Comparison of ENCODE assay signal across 12 mouse cellular contexts in genomic region chr2:152928219-152928987, GRCm38 (mm10). TPM values are rescaled to one million over a fixed set of nuclear protein-coding genes. Genes with fewer than 3 reads are reported as not detected.
DNase-seq lines count a peak whose midpoint lies in the region; ATAC-seq and TF ChIP-seq lines count a peak whose summit lies in the region.
"Had no signal": no experiment of that assay in that cellular context is flagged by ENCODE, and none has a peak within 500 bp of the region (broad histone marks: within the 10 kb centered on the region; RNA-seq: fewer than 3 reads in every experiment).

No protein-coding gene starts in this region.

- H3K4me3 ChIP-seq in hindbrain, embryonic 10.5 days, result no peak overlapping the region
- H3K4me3 ChIP-seq in hindbrain, embryonic 16.5 days (ENCODE audit: low read length), result no peak overlapping the region
- H3K4me3 ChIP-seq in megakaryocyte, embryonic 14.5 days (replicated peaks), result peak overlapping the region; percentile 40
- no peak overlapping the region for H3K4me3 ChIP-seq in heart, embryonic 12.5 days
- peak overlapping the region; percentile 84 for H3K4me3 ChIP-seq in myocyte

- peaks cover 73% of the 10 kb centered on the region for H3K4me1 ChIP-seq in hindbrain, embryonic 10.5 days (replicated peaks)
- no peaks in the 10 kb centered on the region for H3K4me1 ChIP-seq in hindbrain, embryonic 16.5 days (ENCODE audit: control insufficient read depth, insufficient read depth, low read depth, low read length)
- H3K4me1 ChIP-seq in megakaryocyte, embryonic 14.5 days, result peaks cover 99% of the 10 kb centered on the region
- H3K4me1 ChIP-seq in heart, embryonic 12.5 days (replicated peaks), result peaks cover 70% of the 10 kb centered on the region

- no peak for DNase-seq in hindbrain, embryonic 10.5 days (ENCODE audit: low spot score)
- DNase-seq in urinary bladder, postnatal 10 days (ENCODE audit: low spot score), result no peak
- no peak for DNase-seq in right cerebral cortex, adult 2 months (ENCODE audit: low spot score in 2 of 2)
- DNase-seq: right cerebral cortex, postnatal 14 days; thymus, postnatal 25 days had no signal

- no peak overlapping the region for H3ac ChIP-seq in myocyte (ENCODE audit: control insufficient read depth, insufficient read length)

- ATAC-seq in hindbrain, embryonic 16.5 days, result no peak
- ATAC-seq in megakaryocyte, adult 5-6 weeks (ENCODE audit: poor library complexity, severe bottlenecking), result no peak
- no peak for ATAC-seq in heart, embryonic 12.5 days (ENCODE audit: insufficient number of reproducible peaks, low FRiP score)

- H3K36me3 ChIP-seq in hindbrain, embryonic 10.5 days, result no peaks in the 10 kb centered on the region
- H3K36me3 ChIP-seq in hindbrain, embryonic 16.5 days (ENCODE audit: control insufficient read depth, insufficient read depth, low read length), result no peaks in the 10 kb centered on the region
- H3K36me3 ChIP-seq in megakaryocyte, embryonic 14.5 days (replicated peaks; ENCODE audit: low read length), result no peaks in the 10 kb centered on the region
- H3K36me3 ChIP-seq in heart, embryonic 12.5 days, result no peaks in the 10 kb centered on the region
- H3K36me3 ChIP-seq in myocyte (ENCODE audit: control insufficient read depth, insufficient read depth), result no peaks in the 10 kb centered on the region

- WGBS in hindbrain, embryonic 10.5 days, result 47% methylated on average over 14 of the region's 14 CpGs
- 55% methylated on average over 14 of the region's 14 CpGs for WGBS in hindbrain, embryonic 16.5 days
- 48% methylated on average over 14 of the region's 14 CpGs for WGBS in heart, embryonic 12.5 days

- H3K79me2 ChIP-seq in myocyte (ENCODE audit: control insufficient read depth, insufficient read depth), result peaks cover 45% of the 10 kb centered on the region

- H3K9me3 ChIP-seq in hindbrain, embryonic 10.5 days, result no peaks in the 10 kb centered on the region
- no peaks in the 10 kb centered on the region for H3K9me3 ChIP-seq in hindbrain, embryonic 16.5 days (ENCODE audit: control insufficient read depth, low read length)
- H3K9me3 ChIP-seq in megakaryocyte, embryonic 14.5 days, result no peaks in the 10 kb centered on the region
- H3K9me3 ChIP-seq in heart, embryonic 12.5 days (replicated peaks), result no peaks in the 10 kb centered on the region

- H3K27me3 ChIP-seq in hindbrain, embryonic 10.5 days (ENCODE audit: insufficient read depth, poor library complexity, severe bottlenecking), result peaks cover 21% of the 10 kb centered on the region; the same call in 1 of the 2 replicates
- no peaks in the 10 kb centered on the region for H3K27me3 ChIP-seq in hindbrain, embryonic 16.5 days (replicated peaks; ENCODE audit: control insufficient read depth, insufficient read depth, low read length)
- peaks cover 10% of the 10 kb centered on the region for H3K27me3 ChIP-seq in megakaryocyte, embryonic 14.5 days (replicated peaks)
- peaks cover 16% of the 10 kb centered on the region for H3K27me3 ChIP-seq in heart, embryonic 12.5 days (replicated peaks)
- no peaks in the 10 kb centered on the region for H3K27me3 ChIP-seq in myocyte (ENCODE audit: control insufficient read depth, insufficient read depth, insufficient read length)

- H3K9ac ChIP-seq in hindbrain, embryonic 16.5 days (ENCODE audit: low read depth, low read length), result no peak overlapping the region
- H3K9ac ChIP-seq in heart, embryonic 12.5 days, result 0 out of 2 replicates have a peak overlapping the region, but pooled peaks have one; percentile 1

- H3K27ac ChIP-seq in hindbrain, embryonic 10.5 days, result 0 out of 2 replicates have a peak overlapping the region, but pooled peaks have one; percentile 31
- H3K27ac ChIP-seq in hindbrain, embryonic 16.5 days (ENCODE audit: low read depth, low read length), result no peak overlapping the region
- H3K27ac ChIP-seq in heart, embryonic 12.5 days (ENCODE audit: poor library complexity, severe bottlenecking), result 0 out of 2 replicates have a peak overlapping the region, but pooled peaks have one; percentile 1

- no peak for TF ChIP-seq POLR2A in myocyte (IDR thresholded peaks at IDR 0.05; ENCODE audit: insufficient read length, low read depth)

- H3K4me2 ChIP-seq in hindbrain, embryonic 16.5 days (ENCODE audit: low read length), result no peak overlapping the region
- H3K4me2 ChIP-seq in heart, embryonic 12.5 days, result no peak overlapping the region
- H3K4me2 ChIP-seq in myocyte (ENCODE audit: low read depth), result peak overlapping the region; percentile 89

TF ChIP-seq in myocyte, 11 proteins besides CTCF, POLR2A, EP300 and RAD21:
- TF ChIP-seq MYOD1 (IDR thresholded peaks at IDR 0.05; ENCODE audit: control insufficient read depth in 1 of 3, insufficient read length in 2 of 3, low read depth in 2 of 3), result peak in 1 of 3 experiments; percentile 31
- no peak for TF ChIP-seq CEBPB (IDR thresholded peaks at IDR 0.05; ENCODE audit: insufficient read depth, poor library complexity, severe bottlenecking)

RNA-seq across cellular contexts. Expression of gene Foxs1, which starts 4.6 kb away (rescaled TPM):
- polyA plus RNA-seq in hindbrain, embryonic 10.5 days (2016; fragmentation: Nextera tagmentation; extraction: Ambion mirVana), result 0.56 and 1.0 TPM in 2 replicates
- polyA plus RNA-seq in hindbrain, embryonic 16.5 days (2015; fragmentation: Nextera tagmentation; extraction: Ambion mirVana), result 4.2 and 4.5 TPM in 2 replicates
- 3.2 and 4.6 TPM in 2 replicates for polyA plus RNA-seq in megakaryocyte, embryonic 14.5 days (2012; ENCODE audit: insufficient read depth, low replicate concordance)
- not detected in 2 replicates for total RNA-seq in megakaryocyte, adult 5-6 weeks (2015)
- not detected in 2 replicates for total RNA-seq in megakaryocyte, adult 5-6 weeks (2017)
- 0.86 and 1.1 TPM in 2 replicates for polyA plus RNA-seq in heart, embryonic 12.5 days (2016; fragmentation: Nextera tagmentation; extraction: Ambion mirVana)
- polyA plus RNA-seq in myocyte (2012; fragmentation: generic; extraction: Trizol), result 31.3 TPM
- total RNA-seq: monocyte, adult 5-6 weeks had no signal

RNA-seq across cellular contexts. Expression of gene Mylk2, which starts 17.3 kb away (rescaled TPM):
- 0.05 and 0.14 TPM in 2 replicates for polyA plus RNA-seq in hindbrain, embryonic 10.5 days (2016; fragmentation: Nextera tagmentation; extraction: Ambion mirVana)
- 0.21 and 0.44 TPM in 2 replicates for polyA plus RNA-seq in hindbrain, embryonic 16.5 days (2015; fragmentation: Nextera tagmentation; extraction: Ambion mirVana)
- polyA plus RNA-seq in megakaryocyte, embryonic 14.5 days (2012; ENCODE audit: insufficient read depth, low replicate concordance), result 0.15 TPM in 1 of 2 replicates, not detected in the other
- not detected in 2 replicates for total RNA-seq in megakaryocyte, adult 5-6 weeks (2015)
- not detected in 2 replicates for total RNA-seq in megakaryocyte, adult 5-6 weeks (2017)
- 0.05 and 0.12 TPM in 2 replicates for polyA plus RNA-seq in heart, embryonic 12.5 days (2016; fragmentation: Nextera tagmentation; extraction: Ambion mirVana)
- polyA plus RNA-seq in myocyte (2012; fragmentation: generic; extraction: Trizol), result 8.2 TPM
- total RNA-seq: monocyte, adult 5-6 weeks had no signal
- polyA plus RNA-seq: limb, embryonic 11.5 days had no signal

RNA-seq across cellular contexts. Expression of gene Dusp15, which starts 23.1 kb away (rescaled TPM):
- 1.1 and 1.4 TPM in 2 replicates for polyA plus RNA-seq in hindbrain, embryonic 10.5 days (2016; fragmentation: Nextera tagmentation; extraction: Ambion mirVana)
- polyA plus RNA-seq in hindbrain, embryonic 16.5 days (2015; fragmentation: Nextera tagmentation; extraction: Ambion mirVana), result 11.6 and 13.6 TPM in 2 replicates
- polyA plus RNA-seq in megakaryocyte, embryonic 14.5 days (2012; ENCODE audit: insufficient read depth, low replicate concordance), result 1.0 TPM in 1 of 2 replicates, not detected in the other
- not detected in 2 replicates for total RNA-seq in megakaryocyte, adult 5-6 weeks (2015)
- not detected in 2 replicates for total RNA-seq in megakaryocyte, adult 5-6 weeks (2017)
- 0.10 TPM in 1 of 2 replicates, not detected in the other for polyA plus RNA-seq in heart, embryonic 12.5 days (2016; fragmentation: Nextera tagmentation; extraction: Ambion mirVana)
- 0.02 TPM for polyA plus RNA-seq in myocyte (2012; fragmentation: generic; extraction: Trizol)
- total RNA-seq: monocyte, adult 5-6 weeks had no signal

RNA-seq across cellular contexts. Expression of gene Ttll9, which starts 33.9 kb away (rescaled TPM):
- polyA plus RNA-seq in hindbrain, embryonic 10.5 days (2016; fragmentation: Nextera tagmentation; extraction: Ambion mirVana), result 1.6 and 1.9 TPM in 2 replicates
- polyA plus RNA-seq in hindbrain, embryonic 16.5 days (2015; fragmentation: Nextera tagmentation; extraction: Ambion mirVana), result 9.2 and 10.5 TPM in 2 replicates
- 0.22 TPM in 1 of 2 replicates, not detected in the other for polyA plus RNA-seq in megakaryocyte, embryonic 14.5 days (2012; ENCODE audit: insufficient read depth, low replicate concordance)
- 0.38 TPM in 1 of 2 replicates, not detected in the other for total RNA-seq in megakaryocyte, adult 5-6 weeks (2015)
- 0.28 TPM in 1 of 2 replicates, not detected in the other for total RNA-seq in megakaryocyte, adult 5-6 weeks (2017)
- polyA plus RNA-seq in heart, embryonic 12.5 days (2016; fragmentation: Nextera tagmentation; extraction: Ambion mirVana), result 0.24 and 0.38 TPM in 2 replicates
- not detected for polyA plus RNA-seq in myocyte (2012; fragmentation: generic; extraction: Trizol)
- total RNA-seq: monocyte, adult 5-6 weeks had no signal

Comparison
In these comparisons a context has a peak if more than half of its experiments do, and no peak if none do; other contexts are left out.
1. H3K4me3 ChIP-seq: peak in megakaryocyte, embryonic 14.5 days (single experiment) and myocyte (single experiment); none in hindbrain, embryonic 10.5 days (single experiment), hindbrain, embryonic 16.5 days (single experiment) and heart, embryonic 12.5 days (single experiment).